Mouse (Mus musculus): ENCODE results near the gene Prss57. TPM values are rescaled to one million over a fixed set of nuclear protein-coding genes. Genes with fewer than 3 reads are reported as not detected.

Prss57 gene
- total RNA-seq, 2 experiments from 2014 or later: 0.17 to 1.1 TPM

DNA sequence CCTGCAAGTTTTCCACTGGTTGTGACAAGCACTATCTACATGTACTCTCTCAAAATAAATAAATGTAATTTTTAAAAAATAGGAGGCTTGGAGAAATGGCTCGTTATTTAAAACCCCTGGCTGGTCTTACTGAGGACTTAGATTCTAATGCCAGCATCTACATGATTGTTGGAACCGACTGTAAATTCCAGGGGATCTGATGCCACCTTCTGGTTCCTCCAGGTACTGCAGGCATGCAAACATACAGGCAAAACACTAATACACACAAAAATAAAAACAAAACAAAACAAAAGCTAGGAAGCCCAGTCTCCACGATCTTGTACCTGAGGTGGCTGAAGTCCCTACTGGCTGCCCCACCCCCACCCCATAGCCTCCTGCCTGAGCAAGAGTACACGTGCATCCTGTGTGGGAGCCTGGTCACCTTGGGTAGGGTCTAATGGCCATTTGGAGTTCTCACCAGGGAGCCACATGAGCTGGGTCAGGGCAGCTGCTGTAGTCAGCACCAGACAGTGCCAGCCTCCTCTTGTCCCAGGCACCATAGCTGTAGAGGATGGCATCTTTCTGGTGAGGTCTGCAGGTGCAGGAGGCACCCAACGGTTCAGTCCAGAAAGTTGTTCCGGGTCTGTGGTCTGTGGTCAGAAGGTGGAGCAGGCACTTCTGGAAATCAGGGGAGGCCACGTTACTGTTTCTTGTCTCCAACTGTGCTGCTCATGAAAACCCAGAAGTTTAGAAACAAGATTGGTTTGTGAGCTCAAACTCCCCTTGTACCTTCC lies 2.2 kb downstream of the Prss57 start:
- intact Hi-C loops (cut with DNase I): no loop called here
- peak; percentile 76 to 84 for DNase-seq (ENCODE audit: low spot score in 2 of 2)

DNA sequence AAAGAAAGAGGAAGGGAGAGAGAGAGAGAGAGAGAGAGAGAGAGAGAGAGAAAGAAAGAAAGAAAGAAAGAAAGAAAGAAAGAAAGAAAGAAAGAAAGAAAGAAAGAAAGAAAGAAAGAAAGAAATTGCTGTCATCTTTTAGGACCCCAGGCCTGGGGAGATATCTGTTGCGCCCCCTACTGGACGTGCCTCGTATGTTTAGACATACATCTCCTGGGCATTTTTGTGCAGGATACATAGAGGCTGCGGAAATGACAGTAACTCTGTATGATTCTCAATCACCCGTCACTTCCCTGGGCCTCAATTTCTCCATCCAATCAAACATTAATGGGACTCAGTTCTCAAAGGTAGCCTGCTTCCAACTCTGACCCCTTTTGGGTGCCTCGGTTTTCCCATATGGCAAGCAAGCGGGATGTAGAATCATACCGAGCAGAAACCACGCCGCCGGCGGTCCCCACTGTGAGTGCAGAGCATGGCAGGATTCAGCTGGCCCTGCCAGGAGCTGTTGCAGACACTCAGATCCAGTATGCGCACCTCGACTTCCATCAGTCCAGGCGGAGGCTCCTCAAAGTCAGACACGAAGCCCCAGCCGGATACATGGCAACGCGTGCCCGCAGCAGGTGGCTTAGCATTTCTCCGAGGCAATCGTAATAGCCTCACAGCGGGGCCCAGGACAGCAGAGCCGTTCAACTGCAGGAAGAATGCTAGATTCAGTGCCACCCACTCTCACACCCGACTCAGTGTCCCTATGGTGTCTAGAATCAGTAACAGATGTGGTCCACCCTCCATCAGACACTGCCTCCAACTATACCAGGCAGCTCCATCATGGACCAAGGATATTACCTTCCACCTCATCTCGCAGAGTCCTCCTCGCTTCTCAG lies 6.6 kb downstream of the Prss57 start:
- DNase-seq (ENCODE audit: low spot score in 2 of 2): no peak
- intact Hi-C loops (cut with DNase I): no loop called here

DNA sequence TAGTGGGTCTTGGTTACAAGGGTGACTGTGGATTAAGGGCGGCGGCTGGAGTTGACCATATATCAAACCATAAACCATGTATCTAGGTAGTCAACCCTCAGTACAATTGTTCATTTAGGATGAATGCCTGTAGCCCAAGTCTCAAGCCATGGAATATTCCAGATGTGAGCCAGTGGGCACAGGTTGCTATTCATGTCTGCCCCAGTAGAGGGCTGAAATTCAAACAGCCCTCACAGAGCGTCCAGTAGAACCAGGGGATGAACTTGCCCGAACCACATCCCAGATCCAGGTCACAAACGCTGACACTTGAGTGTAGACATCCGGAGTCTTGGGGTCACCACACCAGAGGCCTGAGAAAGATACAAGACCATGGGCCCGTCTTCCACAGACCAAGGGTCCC lies 7.7 kb downstream of the Prss57 start:
- intact Hi-C loops (cut with DNase I): no loop called here
- no peak for DNase-seq (ENCODE audit: low spot score in 2 of 2)

DNA sequence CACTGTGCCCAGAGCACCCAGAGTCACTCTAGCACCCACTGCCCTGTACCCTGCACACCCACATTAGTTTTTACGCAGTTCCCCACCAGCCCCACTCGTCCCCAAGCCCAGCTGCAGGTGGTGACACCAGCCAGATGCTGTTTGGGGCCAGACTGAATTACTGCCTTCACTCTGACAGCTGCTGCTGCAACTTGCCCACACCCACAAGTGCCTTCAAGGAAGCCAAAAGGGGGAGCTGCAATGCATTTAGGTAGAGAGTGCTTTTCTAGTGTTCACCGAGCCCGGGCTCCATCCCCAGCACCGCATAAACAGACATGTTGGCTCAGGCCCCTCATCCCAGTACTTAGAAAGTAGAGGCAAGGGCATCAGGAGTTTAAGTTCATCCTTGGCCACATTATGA lies 8.8 kb downstream of the Prss57 start:
- intact Hi-C loops (cut with DNase I): no loop called here
- DNase-seq (ENCODE audit: low spot score in 2 of 2): no peak

DNA sequence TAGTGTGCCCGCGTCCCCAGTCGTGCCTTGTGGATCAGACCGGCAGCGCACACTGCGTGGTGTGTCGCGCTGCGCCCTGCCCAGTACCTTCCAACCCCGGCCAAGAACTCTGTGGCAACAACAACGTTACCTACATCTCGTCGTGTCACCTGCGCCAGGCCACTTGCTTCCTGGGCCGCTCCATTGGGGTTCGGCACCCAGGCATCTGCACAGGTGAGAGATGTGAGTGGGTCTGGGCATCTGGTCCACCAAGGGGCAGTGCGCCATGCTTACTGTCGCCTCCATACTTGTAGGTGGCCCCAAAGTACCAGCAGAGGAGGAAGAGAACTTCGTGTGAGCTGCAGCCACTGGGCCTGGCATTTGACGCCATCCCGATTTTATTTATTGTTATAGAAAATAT lies 9.6 kb downstream of the Prss57 start:
- intact Hi-C loops (cut with DNase I): no loop called here
- DNase-seq (ENCODE audit: low spot score in 2 of 2): no peak

DNA sequence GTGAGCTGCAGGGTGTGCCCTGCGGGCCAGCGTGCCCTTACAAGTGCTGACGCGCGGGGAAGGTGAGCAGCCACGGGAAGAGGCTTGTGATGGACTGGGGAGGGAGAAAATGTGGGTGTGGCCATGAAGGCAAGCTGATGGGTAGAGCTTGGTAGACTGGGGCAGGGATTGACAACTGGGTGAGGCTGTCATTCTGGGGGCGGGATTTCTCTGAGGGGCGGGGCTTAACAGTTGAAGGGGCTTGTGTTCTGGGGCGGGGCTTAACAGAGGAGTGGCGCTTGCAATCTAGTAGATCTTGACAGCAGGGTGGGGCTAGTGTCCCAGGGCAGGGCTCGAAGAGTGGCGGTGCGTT lies 10.1 kb downstream of the Prss57 start:
- intact Hi-C loops (cut with DNase I): no loop called here
- DNase-seq (ENCODE audit: low spot score in 2 of 2): peak; percentile 64 to 85

DNA sequence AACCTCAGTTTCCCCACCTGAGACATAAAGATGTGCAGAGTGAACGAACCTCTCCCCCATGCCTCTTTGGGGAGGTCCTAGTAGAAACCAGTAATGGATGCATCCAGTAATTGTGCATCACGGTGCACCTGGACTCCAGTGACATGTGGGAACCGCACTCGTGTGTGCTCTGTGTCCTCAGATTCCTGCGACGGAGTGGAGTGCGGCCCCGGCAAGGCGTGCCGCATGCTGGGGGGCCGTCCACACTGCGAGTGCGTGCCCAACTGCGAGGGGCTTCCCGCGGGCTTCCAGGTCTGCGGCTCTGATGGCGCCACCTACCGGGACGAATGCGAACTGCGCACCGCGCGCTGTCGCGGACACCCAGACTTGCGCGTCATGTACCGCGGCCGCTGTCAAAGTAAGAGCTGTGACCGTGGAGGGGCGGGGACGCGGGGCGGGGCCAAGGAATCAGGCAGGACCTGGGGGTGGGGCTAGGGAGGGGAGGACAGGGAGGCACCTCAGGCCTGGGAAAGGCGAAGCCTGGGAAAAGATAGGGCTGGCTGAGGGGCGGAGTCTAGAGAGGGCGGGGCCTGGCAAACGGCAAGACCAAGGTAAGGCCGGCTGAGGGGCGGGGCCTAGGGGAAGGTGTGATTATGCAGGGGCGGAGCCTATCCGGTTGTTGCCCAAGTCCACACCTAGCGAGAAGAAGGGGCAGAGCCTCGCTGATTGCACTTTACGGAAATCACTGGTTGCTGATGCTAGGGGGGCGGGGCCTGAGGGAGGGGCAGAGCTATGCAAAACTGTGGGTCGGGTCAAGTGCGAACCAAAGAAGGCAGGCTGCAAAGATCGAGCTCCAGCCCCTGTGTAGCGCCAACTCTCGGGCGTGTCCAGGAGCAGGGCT lies 10.7 kb downstream of the Prss57 start:
- intact Hi-C loops (cut with DNase I): loop anchor here (5.0 kb wide), 1 partner anchor 32 kb away; no protein-coding TSS in a partner anchor
- peak; percentile 97 to 98 for DNase-seq (ENCODE audit: low spot score in 2 of 2)

DNA sequence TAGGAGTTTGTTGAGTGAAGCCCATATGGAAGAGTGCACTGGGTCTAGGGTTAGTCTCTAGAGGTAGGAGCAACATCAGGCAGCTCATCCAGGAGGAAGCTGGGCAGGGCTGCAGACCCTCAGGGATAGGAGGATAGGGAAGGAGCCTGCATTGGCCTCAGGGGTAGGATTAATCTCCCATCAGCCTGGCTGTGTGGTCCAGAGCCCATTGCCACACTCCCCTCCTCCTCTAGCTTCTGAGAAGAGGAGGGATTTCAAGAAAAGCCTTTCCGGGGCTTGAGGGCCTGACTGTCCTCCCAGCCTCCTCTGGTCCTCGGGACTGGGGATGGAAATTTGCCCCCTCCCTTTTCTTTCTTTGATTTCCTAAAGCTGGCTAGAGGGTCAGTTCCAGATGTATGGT lies 11.6 kb downstream of the Prss57 start:
- DNase-seq (ENCODE audit: low spot score in 2 of 2): no peak
- intact Hi-C loops (cut with DNase I): loop anchor here (5.0 kb wide), 1 partner anchor 33 kb away; no protein-coding TSS in a partner anchor

DNA sequence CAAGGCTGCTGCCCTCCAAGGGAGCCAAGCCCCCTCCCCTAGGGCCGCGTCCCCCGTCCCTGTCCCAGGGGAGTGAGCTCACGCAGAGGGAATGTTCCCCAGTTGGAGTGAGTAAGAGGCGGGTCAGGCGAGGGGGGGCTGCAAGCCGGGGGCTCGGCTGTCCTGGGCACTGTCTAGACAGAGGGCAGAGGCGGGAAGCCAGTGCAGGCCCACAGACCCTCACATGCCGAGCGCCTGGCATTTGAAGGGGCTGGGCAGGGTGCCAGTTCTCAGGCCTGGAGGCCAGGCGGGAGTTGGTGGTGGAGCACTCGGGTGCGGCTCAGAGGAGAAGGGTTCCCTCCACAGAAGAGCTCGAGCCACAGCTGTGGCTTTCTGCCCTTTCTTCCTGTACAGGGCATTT lies 12.8 kb downstream of the Prss57 start:
- DNase-seq (ENCODE audit: low spot score in 2 of 2): no peak
- intact Hi-C loops (cut with DNase I): loop anchor here (5.0 kb wide), 1 partner anchor 34 kb away; no protein-coding TSS in a partner anchor

DNA sequence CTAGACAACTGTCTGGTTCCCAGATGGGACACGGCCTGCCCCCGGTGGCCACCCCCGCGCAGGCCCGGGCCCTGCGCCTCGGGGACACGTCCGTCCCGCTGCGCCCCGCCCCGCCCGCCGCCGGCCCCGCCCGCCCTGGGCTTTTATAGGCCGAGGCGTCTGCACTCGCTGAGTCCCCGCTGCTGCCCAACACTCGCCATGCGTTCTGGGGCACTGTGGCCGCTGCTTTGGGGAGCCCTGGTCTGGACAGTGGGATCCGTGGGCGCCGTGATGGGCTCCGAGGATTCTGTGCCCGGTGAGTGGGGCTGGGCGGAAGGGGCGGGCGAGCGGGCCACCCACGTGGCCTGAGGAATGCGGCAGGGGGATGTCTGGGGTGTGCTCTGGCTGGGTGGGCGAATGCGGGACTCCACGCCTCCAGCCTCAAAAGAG lies 13.6 kb downstream of the Prss57 start, which contains the start of gene Fstl3:
Fstl3 (plus strand) TSS at position 170 of the 429 bp plus-strand sequence.
- intact Hi-C loops (cut with DNase I): loop anchor here (5.0 kb wide), 1 partner anchor 35 kb away; no protein-coding TSS in a partner anchor
- no peak for DNase-seq (ENCODE audit: low spot score in 2 of 2)

DNA sequence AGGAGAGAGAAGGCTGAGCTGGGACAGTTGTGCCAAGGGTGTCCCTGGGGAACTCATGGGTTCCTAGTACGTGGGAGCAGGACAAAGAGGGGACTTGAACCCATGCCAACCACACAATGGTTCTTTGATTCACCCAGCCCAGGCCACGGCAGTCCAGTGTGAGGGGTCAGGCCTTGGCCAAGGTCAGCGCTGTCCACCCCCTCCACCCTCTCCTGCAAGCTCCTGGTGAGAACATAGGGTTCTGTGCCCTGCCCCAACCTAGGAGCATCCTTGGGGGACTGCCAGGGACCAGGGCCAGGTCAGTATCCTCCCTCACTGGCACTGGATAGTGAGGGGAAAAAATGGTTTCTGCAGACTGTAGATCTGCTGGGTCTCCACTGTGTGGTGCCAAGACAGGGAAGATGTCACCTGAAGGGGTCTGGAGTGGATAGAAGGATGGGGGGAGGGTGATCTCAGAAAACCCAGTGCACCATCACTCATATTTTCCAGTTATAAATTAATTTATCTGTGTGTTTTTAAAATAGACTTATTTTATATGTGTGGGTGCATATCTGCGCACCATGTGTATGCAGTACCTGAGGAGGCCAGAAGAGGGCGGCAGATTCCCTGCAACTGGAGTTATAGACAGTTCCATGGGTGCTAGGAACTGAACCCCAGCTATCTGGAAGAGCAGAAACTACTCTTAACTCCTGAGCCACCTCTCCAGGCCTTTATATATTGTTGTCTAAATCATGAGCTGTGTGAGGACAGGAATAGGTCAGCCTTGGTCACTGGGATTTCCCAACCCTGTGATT lies 16.1 kb downstream of the Prss57 start:
- intact Hi-C loops (cut with DNase I): loop anchor here (5.0 kb wide), 1 partner anchor 38 kb away; no protein-coding TSS in a partner anchor
- DNase-seq (ENCODE audit: low spot score in 2 of 2): no peak

DNA sequence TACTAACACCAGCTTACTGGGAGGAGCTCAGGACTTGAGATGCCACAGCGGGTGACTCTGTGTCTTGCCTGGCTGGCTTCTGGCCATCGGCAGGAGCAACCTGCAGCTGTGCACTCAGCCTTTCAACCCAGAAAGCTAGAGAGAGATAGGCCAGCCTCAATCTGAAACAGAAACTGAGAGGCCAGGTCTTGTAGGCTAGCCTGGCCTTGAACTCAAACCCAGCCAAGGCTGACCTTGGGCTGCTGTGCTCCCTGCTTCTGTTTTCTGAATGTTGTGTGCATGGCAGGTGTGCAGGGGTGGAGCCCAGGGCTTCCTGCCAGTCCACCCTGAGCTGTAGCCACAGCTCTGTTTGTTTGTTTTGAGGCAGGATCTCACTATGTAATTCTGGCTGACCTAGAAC lies 17.6 kb downstream of the Prss57 start:
- no peak for DNase-seq (ENCODE audit: low spot score in 2 of 2)
- intact Hi-C loops (cut with DNase I): no loop called here

DNA sequence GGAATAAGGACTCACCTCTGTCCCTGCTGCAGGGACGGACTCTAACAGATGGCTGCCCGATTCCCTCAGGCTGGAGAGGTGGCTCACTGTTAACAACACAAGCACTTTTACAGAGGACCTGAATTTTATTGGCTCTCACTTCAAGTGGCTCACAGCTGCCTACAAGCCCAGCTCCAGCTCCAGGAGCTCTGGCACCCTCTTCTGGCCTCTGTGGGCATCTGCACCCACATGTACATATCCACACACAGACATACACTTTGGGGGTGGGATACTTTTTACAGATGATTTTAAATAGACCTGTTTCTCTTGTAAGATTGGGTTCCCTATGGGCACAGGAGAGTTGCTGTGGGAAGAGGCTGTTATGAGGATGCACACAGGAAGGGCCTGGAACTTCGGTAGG lies 18.4 kb downstream of the Prss57 start:
- intact Hi-C loops (cut with DNase I): no loop called here
- DNase-seq (ENCODE audit: low spot score in 2 of 2): no peak

DNA sequence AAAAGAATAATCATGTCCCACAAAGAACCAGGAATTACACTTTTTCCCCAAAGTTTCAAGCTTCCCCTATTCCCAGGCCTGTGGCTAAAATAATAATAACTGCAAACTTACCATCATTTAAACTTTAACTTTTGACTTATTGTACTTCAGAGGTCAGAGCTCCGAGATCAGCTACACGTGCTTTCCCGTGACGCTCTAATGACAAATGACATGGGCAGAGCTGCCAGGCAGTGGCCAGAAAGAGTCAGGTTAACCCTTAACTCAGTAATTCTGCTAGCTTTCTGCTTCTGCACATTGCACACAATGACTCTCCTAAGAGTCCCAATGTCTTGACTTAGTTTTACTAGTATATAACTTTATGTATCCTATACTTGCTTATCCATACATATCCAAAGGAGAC lies 21.4 kb downstream of the Prss57 start:
- DNase-seq (ENCODE audit: low spot score in 2 of 2): no peak
- intact Hi-C loops (cut with DNase I): no loop called here

DNA sequence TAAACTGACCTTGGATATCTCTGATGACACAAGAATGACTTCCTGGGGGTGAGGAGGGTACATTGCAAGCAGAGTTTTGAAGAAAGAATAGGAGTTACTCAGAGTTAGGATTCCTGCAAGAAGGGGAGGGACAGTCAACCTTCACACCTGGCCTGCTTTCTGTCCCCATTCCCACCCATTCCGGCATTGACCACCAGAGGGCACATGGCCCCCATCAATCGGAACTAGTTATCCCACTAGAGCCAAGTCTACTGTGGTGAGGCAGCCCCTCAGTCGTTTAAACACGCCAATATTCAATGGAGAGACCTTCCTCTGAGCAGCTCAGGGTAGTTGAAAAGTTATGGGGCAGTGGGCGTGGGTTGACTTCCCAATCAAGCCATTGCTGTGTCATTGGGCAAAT lies 22.4 kb downstream of the Prss57 start:
- intact Hi-C loops (cut with DNase I): no loop called here
- peak; percentile 74 to 79 for DNase-seq (ENCODE audit: low spot score in 2 of 2)

DNA sequence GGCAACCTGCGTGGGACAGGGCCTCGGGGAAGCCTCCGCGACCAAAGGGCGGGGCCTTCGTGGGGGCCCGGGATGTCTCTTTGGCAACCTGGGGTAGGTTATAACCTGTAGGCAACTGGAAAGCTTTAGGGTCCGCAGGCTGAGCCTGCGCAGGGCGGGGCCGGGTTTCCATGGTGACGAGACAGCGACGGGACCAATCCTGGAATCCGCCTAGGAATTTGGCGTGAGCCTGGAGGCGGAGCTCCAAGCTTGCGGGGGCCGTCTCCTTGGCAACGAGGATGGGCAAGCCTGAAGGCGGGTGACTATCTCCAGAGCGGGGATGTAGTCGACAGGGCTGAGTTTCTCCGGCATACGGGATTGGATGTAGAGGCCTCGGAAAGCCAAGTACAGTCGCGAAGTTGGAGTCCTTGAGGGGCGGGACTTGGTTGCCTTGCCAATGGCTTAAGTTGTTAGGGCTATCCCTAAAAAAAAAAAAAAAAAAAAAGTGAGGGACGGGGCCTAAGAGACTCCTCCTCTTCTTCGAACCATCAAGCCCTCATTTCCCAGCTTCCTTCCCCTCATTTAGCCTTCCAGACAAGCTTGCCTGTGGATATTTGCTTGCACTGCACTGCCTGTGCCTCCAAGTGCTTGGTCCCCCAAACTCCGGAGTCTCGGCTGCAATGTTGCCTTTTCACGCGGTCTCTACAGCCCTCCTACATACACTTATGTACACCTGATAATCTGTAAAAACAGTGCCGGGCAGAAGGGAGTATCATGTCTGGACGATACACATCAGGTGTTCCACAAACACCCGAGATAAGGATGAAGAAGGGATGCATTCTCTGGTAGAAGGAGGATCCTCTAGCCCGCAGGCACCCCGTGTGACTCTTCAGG lies 23.2 kb downstream of the Prss57 start:
- intact Hi-C loops (cut with DNase I): no loop called here
- peak; percentile 96 to 98 for DNase-seq (ENCODE audit: low spot score in 2 of 2)

DNA sequence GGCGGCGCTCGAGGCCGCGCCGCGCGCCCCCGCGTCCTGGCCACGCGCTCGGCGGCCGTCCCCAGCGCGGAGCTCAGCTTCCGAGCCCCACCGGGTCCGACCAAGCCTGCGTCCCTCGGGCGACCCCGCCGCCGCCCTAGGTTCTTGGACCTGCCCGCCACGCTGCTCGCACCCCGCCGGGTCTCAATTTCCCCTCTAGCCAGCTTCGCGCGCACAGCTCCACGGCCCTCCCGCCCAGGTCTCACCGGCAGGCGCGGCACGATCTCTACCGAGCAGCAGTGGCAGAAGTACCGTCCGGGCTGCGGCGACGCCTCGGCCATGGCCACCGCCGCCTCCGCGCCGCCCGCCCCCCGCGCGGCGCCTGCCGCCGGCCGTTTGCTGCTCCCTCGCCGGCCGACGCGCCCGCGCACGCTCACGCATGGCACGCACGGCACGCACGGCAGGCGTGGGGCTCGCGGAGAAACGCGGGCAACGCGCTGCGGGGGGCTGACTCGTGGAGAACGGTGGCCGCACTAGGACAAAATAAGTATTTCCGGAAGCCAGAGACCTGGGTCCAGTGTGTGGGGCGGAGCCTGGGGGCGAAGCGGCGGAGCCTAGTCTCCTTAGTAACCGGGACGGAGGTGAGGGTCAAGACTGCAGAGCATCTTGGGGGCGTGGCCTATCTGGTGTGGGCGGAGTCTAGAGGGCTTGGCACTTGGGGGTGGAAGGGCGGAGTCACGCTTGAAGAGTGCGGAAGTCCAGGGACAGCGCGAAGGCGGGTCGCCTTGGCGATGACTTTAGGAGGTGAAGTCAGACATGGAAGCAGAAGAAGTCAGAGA lies 24.0 kb downstream of the Prss57 start, which contains the start of gene Rnf126:
Rnf126 (minus strand) TSS at position 445 of the 818 bp plus-strand sequence.
- peak; percentile 99 for DNase-seq (ENCODE audit: low spot score in 2 of 2)
- intact Hi-C loops (cut with DNase I): no loop called here

Data from left cerebral cortex, postnatal 14 days (tissue).